Mouse (Mus musculus) heart, embryonic 12.5 days (tissue): ENCODE data around the gene Crnkl1. TPM values are rescaled to one million over a fixed set of nuclear protein-coding genes. Genes with fewer than 3 reads are reported as not detected.

Source experiments
- ATAC-seq: fragments of 200-750 bp; cut with Nextera tagmentation; 2 replicates; pipeline ENCODE4 v1.8.0; 2017; ENCODE audit warnings: moderate TSS enrichment, moderate library complexity; ENCODE audit not compliant: insufficient number of reproducible peaks, low FRiP score
- H3K27ac ChIP-seq: fragments of 300-500 bp; sonication (generic); 2 replicates; pipeline ENCODE4 v1.5.1; 2016; ENCODE audit warnings: mild to moderate bottlenecking, moderate library complexity; ENCODE audit not compliant: poor library complexity, severe bottlenecking
- H3K27me3 ChIP-seq: fragments of 300-500 bp; sonication (generic); replicated peaks from 2 replicates; pipeline ENCODE4 v1.6.1; 2016; ENCODE audit warnings: mild to moderate bottlenecking, moderate library complexity
- H3K36me3 ChIP-seq: fragments of 300-500 bp; sonication (generic); 2 replicates; pipeline ENCODE4 v1.6.1; 2016; ENCODE audit warnings: mild to moderate bottlenecking, moderate library complexity
- H3K4me1 ChIP-seq: fragments of 300-500 bp; sonication (generic); replicated peaks from 2 replicates; pipeline ENCODE4 v1.6.1; 2016; ENCODE audit warnings: mild to moderate bottlenecking
- H3K4me2 ChIP-seq: fragments of 300-500 bp; sonication (generic); 2 replicates; pipeline ENCODE4 v1.6.1; 2016; ENCODE audit warnings: mild to moderate bottlenecking, moderate library complexity
- H3K4me3 ChIP-seq: fragments of 300-500 bp; sonication (generic); 2 replicates; pipeline ENCODE4 v1.5.1; 2016; ENCODE audit warnings: mild to moderate bottlenecking
- H3K9ac ChIP-seq: fragments of 300-500 bp; sonication (generic); 2 replicates; pipeline ENCODE4 v1.6.1; 2016; ENCODE audit warnings: mild to moderate bottlenecking, moderate library complexity
- H3K9me3 ChIP-seq: fragments of 300-500 bp; sonication (generic); replicated peaks from 2 replicates; pipeline ENCODE4 v1.6.1; 2016; ENCODE audit warnings: mild to moderate bottlenecking, moderate library complexity
- WGBS: fragments of 180-500 bp; shearing (Covaris S2); methylation state at CpG from one replicate; pipeline ENCODE4 v1.1.7; 2016; 5-methylcytosine and 5-hydroxymethylcytosine counted together
- polyA plus RNA-seq: library from polyadenylated mRNA; unstranded; fragments of >200 nt; fragmentation: Nextera tagmentation; extraction: Ambion mirVana; gene quantifications from 2 replicates; pipeline ENCODE4 v1.2.1, GENCODE M21; 2016

Gene Crnkl1
- polyA plus RNA-seq, 1 experiment from 2014 or later = 19.8 TPM

GRCm38 (mm10) chr2:145887937-145888765 is 46.7 kb downstream of the Crnkl1 start:
- peak; percentile 79 for ATAC-seq
- Histone ChIP-seq H3K4me2 (peak overlapping the region; percentile 36), H3K4me1 (peaks cover 55% of the 10 kb centered on the region), H3K27me3 (no peaks in the 10 kb centered on the region), H3K9me3 (no peaks in the 10 kb centered on the region), H3K27ac (peak overlapping the region; percentile 95), H3K9ac (no peak overlapping the region), H3K36me3 (peaks cover 19% of the 10 kb centered on the region), H3K4me3 (no peak overlapping the region)
- 23% methylated on average over 14 of the region's 14 CpGs for WGBS

GRCm38 (mm10) chr2:145884913-145885785 is 49.7 kb downstream of the Crnkl1 start:
- Histone ChIP-seq H3K9ac (no peak overlapping the region), H3K4me1 (peaks cover 51% of the 10 kb centered on the region), H3K9me3 (no peaks in the 10 kb centered on the region), H3K4me2 (no peak overlapping the region), H3K27ac (peak overlapping the region; percentile 74), H3K4me3 (no peak overlapping the region), H3K36me3 (peaks cover 25% of the 10 kb centered on the region), H3K27me3 (no peaks in the 10 kb centered on the region)
- 49% methylated on average over 14 of the region's 14 CpGs for WGBS
- no peak for ATAC-seq

DNA sequence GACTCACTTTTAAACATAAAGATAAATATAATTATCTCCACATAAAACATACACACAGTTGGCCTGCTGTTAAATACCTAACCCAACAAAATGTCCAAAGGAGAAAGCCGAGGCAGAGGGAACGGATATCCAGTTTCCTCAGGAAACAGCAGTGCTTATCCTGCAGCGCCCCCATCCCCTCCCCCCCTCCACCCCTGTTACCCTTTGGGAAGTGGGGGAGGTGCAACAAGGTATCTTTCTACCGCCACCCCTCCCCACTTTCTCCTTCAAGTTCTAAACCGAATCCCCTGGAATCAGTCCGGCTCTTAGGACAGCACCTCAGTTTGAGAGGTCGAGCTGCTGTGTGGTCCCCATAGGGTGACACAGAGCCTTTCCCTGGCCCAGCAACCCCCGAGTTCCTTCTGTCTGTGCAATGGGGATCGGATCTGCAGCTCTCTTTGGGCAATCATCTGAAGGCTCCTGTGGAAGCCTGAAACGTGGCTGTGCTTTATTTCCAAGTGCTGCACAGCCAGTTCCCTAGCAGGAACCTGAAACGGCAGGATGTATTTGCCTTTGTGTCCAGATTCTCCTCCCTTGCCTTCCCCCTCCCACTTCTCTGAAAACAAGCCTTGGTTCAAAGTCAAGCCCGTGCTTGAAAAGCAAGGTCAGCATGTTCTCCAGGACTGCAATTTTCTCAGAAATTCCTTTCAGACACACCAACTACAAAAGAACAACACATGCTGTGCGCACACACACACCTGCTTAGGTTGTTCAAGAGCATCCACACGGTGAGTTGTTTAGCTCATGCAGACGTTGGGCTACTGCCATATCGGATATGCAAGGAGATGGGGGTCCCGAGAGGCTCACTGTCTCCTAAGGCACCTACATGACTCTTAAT is 50.5 kb downstream of the Crnkl1 start:
- Histone ChIP-seq H3K4me2 (no peak overlapping the region), H3K27me3 (no peaks in the 10 kb centered on the region), H3K27ac (peak overlapping the region; percentile 74), H3K9ac (no peak overlapping the region), H3K36me3 (peaks cover 33% of the 10 kb centered on the region), H3K9me3 (no peaks in the 10 kb centered on the region), H3K4me3 (no peak overlapping the region), H3K4me1 (peaks cover 47% of the 10 kb centered on the region)
- WGBS = 29% methylated on average over 17 of the region's 17 CpGs
- no peak for ATAC-seq

DNA sequence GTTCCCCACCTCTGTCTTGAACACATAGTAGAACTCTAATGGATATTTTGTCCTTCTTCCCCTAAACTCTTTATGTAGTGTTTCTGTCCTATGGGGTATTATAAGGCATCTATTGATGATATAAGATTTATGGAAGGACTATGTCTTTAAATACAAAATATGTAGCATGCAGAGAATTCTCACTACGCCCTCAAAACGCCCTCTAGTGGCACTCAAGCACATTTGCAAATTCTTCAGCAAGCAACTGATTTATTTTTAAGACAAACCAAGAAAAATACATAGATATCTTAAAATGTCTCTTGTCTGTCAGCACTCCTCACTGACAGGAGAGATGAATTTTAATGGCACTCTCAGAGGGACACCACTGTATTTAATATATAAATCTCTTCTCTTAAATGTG is 52.4 kb downstream of the Crnkl1 start:
- no peak overlapping the region for H3K4me2 ChIP-seq
- H3K9me3 ChIP-seq = no peaks in the 10 kb centered on the region
- 23% methylated on average over 2 of the region's 2 CpGs for WGBS
- H3K4me1 ChIP-seq = peaks cover 31% of the 10 kb centered on the region
- no peak overlapping the region for H3K4me3 ChIP-seq
- ATAC-seq = no peak
- no peaks in the 10 kb centered on the region for H3K27me3 ChIP-seq
- H3K9ac ChIP-seq = no peak overlapping the region
- no peak overlapping the region for H3K27ac ChIP-seq
- H3K36me3 ChIP-seq = peaks cover 51% of the 10 kb centered on the region

- Histone ChIP-seq H3K9ac (no peak overlapping the region), H3K27me3 (no peaks in the 10 kb centered on the region), H3K27ac (no peak overlapping the region), H3K4me3 (no peak overlapping the region), H3K4me1 (peaks cover 28% of the 10 kb centered on the region), H3K36me3 (peaks cover 55% of the 10 kb centered on the region), H3K4me2 (no peak overlapping the region), H3K9me3 (no peaks in the 10 kb centered on the region)
- ATAC-seq = no peak
- WGBS = 84% methylated on average over 5 of the region's 5 CpGs
Measured at GRCm38 (mm10) chr2:145881932-145882331, 52.9 kb downstream of the Crnkl1 start.

GRCm38 (mm10) chr2:145880887-145881747 is 53.7 kb downstream of the Crnkl1 start:
- H3K27ac ChIP-seq = peak overlapping the region; percentile 19; the same call in 1 of the 2 replicates
- ATAC-seq = no peak
- H3K9ac ChIP-seq = no peak overlapping the region
- H3K4me1 ChIP-seq = peaks cover 28% of the 10 kb centered on the region
- no peaks in the 10 kb centered on the region for H3K9me3 ChIP-seq
- no peaks in the 10 kb centered on the region for H3K27me3 ChIP-seq
- H3K4me2 ChIP-seq = no peak overlapping the region
- no peak overlapping the region for H3K4me3 ChIP-seq
- WGBS = 65% methylated on average over 11 of the region's 11 CpGs
- H3K36me3 ChIP-seq = peaks cover 60% of the 10 kb centered on the region

DNA sequence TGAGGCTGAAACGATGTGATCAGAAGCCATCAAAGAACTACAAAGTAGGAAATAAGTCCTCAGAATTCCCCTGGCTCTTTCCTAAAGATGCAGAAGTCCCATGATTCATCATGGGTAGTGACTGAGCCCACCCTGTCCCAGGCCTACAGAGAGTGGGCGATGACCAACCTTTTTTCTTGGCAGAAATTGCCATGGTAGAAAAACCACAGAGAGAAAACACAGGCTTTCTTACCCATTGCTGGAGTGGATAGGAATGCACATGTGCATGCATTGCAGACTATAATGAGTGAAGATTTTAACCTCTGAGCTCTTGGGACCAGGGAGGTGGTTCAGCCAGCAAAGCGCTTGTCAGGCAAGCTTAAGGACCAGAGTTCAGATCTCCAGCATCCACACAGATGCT is 57.6 kb downstream of the Crnkl1 start:
- Histone ChIP-seq H3K27ac (no peak overlapping the region), H3K9ac (no peak overlapping the region), H3K4me1 (peaks cover 7% of the 10 kb centered on the region; the same call in 1 of the 2 replicates), H3K36me3 (peaks cover 46% of the 10 kb centered on the region), H3K27me3 (no peaks in the 10 kb centered on the region), H3K4me2 (no peak overlapping the region), H3K4me3 (no peak overlapping the region), H3K9me3 (no peaks in the 10 kb centered on the region)
- no peak for ATAC-seq
- WGBS = 81% methylated on average over 3 of the region's 3 CpGs

DNA sequence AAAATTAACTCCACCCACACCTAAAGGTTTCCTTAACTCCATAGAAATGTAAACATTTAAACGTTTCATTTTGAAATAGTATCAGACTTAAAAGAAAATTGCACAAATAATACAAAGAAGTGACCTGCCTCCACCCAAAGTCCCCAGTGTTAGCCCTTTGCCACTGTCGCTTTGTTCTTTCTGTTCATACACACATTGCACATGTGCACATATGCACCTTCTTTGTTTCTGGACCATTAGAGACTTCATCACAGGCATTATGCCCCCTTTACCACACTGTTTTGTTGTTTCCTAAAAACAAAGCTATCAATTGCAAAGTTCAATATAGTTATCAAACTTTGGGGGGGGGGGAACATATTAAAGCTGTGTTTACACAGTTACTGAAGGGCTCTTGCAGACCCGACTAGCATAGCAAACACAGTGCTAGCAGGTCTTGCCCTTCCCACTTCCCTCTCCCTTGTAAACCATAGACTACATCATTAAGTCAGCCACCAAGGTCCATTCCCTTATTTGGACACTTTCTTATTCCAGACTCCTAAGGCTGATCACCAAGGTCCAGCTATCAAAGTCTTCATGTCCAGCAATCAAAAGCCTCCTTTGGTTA is 59.8 kb downstream of the Crnkl1 start:
- no peaks in the 10 kb centered on the region for H3K27me3 ChIP-seq
- H3K36me3 ChIP-seq = peaks cover 39% of the 10 kb centered on the region
- no peaks in the 10 kb centered on the region for H3K9me3 ChIP-seq
- H3K4me3 ChIP-seq = no peak overlapping the region
- H3K27ac ChIP-seq = no peak overlapping the region
- no peak overlapping the region for H3K9ac ChIP-seq
- H3K4me2 ChIP-seq = no peak overlapping the region
- peaks cover 7% of the 10 kb centered on the region; the same call in 1 of the 2 replicates for H3K4me1 ChIP-seq
- ATAC-seq = no peak
- WGBS = 68% methylated on average over 3 of the region's 3 CpGs

DNA sequence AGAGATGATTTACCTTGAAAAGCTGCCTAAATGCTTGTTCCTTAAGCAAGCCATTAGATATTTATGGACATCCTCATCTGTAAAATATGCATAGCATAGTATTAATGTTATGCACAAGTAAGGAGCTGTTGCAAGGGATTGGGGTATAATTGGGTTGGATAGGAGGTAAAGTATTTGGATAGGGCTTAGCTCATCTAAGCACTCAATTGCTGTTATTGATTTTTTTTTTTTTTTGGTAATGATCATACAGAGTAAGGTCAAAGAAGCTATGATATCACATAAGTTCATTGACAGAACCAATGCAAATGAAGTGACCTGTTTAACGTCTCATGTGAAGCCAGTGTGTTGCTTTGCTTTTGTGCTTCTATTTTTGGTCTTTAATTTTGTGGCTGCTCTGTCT is 60.9 kb downstream of the Crnkl1 start:
- no peak overlapping the region for H3K4me2 ChIP-seq
- peaks cover 38% of the 10 kb centered on the region for H3K36me3 ChIP-seq
- WGBS = 61% methylated on average over 1 of the region's 1 CpGs
- no peak for ATAC-seq
- no peak overlapping the region for H3K9ac ChIP-seq
- peaks cover 3% of the 10 kb centered on the region; the same call in 1 of the 2 replicates for H3K9me3 ChIP-seq
- H3K4me3 ChIP-seq = no peak overlapping the region
- peaks cover 7% of the 10 kb centered on the region; the same call in 1 of the 2 replicates for H3K4me1 ChIP-seq
- no peak overlapping the region for H3K27ac ChIP-seq
- H3K27me3 ChIP-seq = no peaks in the 10 kb centered on the region

DNA sequence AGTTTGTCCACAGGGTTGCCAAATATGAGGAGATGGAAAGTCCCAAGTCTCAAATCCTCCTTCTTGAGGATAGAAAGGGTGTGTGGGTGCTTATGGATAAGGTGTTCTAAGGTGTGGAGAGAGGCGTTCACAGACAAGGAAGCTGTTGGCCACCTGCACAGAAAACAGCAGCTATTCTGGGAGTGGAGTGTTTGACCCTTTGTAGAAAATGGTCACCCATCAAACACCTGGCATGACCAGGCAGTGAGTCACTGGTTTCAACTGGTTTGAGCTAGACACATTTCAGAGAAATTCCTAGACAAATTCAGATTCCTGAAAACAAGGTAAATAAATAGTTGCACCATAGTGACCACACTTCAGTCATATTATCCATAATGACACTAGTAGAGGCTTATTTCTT is 62.7 kb downstream of the Crnkl1 start:
- no peak overlapping the region for H3K4me2 ChIP-seq
- H3K36me3 ChIP-seq = peaks cover 32% of the 10 kb centered on the region
- ATAC-seq = no peak
- no peaks in the 10 kb centered on the region for H3K27me3 ChIP-seq
- no peak overlapping the region for H3K27ac ChIP-seq
- peaks cover 7% of the 10 kb centered on the region; the same call in 1 of the 2 replicates for H3K4me1 ChIP-seq
- H3K9ac ChIP-seq = no peak overlapping the region
- peaks cover 3% of the 10 kb centered on the region; the same call in 1 of the 2 replicates for H3K9me3 ChIP-seq
- WGBS = 77% methylated on average over 1 of the region's 1 CpGs
- H3K4me3 ChIP-seq = no peak overlapping the region
